Mouse (Mus musculus) lung, adult 2 months (tissue): ENCODE data around the gene Epb41.

Experiments used
- CTCF ChIP-seq: fragments of 200-500 bp; IDR thresholded peaks from 2 replicates; pipeline ENCODE4 v1.5.1; 2011; ENCODE audit warnings: mild to moderate bottlenecking, low read length, control low read depth; ENCODE audit not compliant: insufficient read depth
- POLR2A ChIP-seq: fragments of 200-500 bp; IDR thresholded peaks from 2 replicates; pipeline ENCODE4 v1.6.1; 2011; ENCODE audit warnings: low read depth, mild to moderate bottlenecking, control low read depth, low read length, borderline replicate concordance; ENCODE audit errors: extremely low read depth

DNA sequence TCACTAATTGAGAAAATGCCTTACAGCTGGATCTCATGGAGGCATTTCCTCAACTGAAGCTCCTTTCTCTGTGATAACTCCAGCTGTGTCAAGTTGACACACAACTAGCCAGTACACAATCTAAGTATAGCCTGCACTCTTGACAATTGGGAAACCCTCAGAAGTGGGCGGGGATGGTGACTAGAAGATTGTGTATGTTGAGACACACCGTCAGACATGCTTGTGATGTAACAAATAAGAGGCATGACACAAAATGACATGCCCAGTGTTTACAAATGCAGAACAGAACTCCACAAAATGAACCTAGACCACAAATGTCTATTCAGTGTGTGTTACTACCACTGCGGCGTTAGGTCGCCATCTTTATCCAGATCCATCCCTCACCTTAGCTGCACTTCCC, 178.0 kb downstream of the Epb41 start:
- TF ChIP-seq CTCF (no peak), POLR2A (no peak)
